Mouse (Mus musculus): ENCODE measurements at regions not wholly inside any gene's neighbourhood (a gene's known extent, or its start where the extent isn't known, plus 50 kb on each side); places are given as distances from the start of the nearest gene placed in this dataset.

- no peak for DNase-seq (ENCODE audit: low spot score in 2 of 2)
These were observed 170.2 kb upstream of the Rnf219 start for GRCm38 (mm10) chr14:104692616-104693015.

- DNase-seq (ENCODE audit: low spot score in 2 of 2) = no peak
These were observed 166.0 kb upstream of the Rnf219 start for GRCm38 (mm10) chr14:104688440-104688839.

- no peak for DNase-seq (ENCODE audit: low spot score in 2 of 2)
These were observed 154.4 kb upstream of the Rnf219 start for GRCm38 (mm10) chr14:104676810-104677209.

- DNase-seq (ENCODE audit: low spot score in 2 of 2) = no peak
These were observed 139.3 kb upstream of the Rnf219 start for GRCm38 (mm10) chr14:104661696-104662095.

DNA sequence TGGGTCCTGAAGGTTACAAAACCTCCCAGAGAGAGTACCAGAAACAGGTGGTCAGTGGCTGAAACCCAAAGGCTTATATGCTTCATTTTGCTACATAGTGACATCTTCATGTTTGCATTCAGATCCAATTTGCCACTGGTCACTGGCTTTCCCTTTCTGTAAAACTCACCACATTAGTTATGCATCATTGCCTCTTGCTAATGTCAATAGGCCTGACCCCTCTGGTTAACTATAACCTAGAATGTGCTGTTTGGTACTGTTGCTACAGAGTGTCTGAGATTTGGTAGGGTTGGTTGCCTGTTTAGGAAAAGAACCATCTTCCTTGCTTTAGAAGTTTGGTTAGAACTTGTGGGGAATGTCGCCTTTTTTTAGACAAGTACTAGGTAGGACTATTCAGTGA lies 136.3 kb upstream of the Rnf219 start:
- DNase-seq (ENCODE audit: low spot score in 2 of 2) = no peak

GRCm38 (mm10) chr14:104649980-104650379 lies 127.5 kb upstream of the Rnf219 start:
- DNase-seq (ENCODE audit: low spot score in 2 of 2) = no peak

DNA sequence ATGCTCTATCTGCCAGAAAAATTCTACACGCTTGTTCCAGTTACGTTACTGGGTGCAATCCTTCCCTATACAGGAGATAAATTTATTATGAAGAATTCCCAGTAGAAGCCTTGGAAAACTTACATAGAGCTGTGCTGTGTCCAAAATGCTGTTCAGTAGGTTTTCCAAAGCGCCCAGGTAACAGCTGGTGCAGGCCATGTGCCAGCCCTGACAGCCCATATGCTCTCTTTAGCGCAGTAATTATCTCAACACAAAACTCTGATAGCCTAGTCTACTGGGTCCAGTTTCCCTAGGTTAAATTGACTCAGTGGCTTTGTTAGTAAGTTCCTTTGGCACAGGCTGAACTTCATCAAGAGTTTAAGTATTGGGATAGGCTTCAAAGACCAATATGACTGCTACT lies 122.2 kb upstream of the Rnf219 start:
- no peak for DNase-seq (ENCODE audit: low spot score in 2 of 2)

GRCm38 (mm10) chr14:104642783-104643182 lies 120.3 kb upstream of the Rnf219 start:
- no peak for DNase-seq (ENCODE audit: low spot score in 2 of 2)

- no peak for DNase-seq (ENCODE audit: low spot score in 2 of 2)
These were observed 116.9 kb upstream of the Rnf219 start for GRCm38 (mm10) chr14:104639300-104639699.

DNA sequence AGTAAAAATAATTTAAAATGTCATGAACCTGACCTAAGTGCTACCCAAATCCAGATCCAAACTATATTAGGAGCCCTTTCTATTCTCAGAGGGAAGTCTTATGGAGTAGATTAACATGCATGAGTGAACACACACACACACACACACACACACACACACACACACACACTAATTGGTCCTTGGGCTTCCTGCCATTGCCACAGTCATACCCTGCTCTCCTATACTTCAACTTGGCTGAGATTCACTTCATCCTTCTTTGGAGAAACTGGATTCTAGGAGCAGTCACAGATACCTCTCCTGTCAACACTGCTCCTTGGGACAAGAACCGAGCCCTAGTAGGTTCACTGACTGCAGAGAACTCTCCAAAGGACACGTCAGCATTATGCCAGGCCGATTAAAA lies 89.0 kb upstream of the Rnf219 start:
- DNase-seq (ENCODE audit: low spot score in 2 of 2) = no peak

- DNase-seq (ENCODE audit: low spot score in 2 of 2) = peak in 1 of 2 experiments; percentile 7
These were observed 87.9 kb upstream of the Rnf219 start for GRCm38 (mm10) chr14:104610378-104610777.

DNA sequence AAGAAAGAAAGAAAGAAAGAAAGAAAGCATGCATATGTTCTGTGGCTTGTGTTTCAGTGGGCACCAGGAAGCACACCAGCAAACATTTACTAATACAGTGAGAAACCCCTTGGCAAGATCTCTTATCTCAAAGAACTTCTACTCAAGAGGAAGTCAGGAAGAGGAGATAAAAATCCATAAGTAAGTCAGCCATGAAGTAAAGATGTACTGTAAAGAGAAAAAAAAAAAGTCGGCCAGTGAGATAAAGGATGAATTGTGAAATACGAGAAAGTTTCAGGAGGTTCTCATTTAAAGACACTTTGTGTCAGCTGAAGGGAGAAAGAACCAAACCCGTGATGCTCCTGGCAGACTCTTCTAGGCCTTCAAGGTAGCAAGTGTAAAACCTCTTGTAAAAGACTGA lies 72.4 kb upstream of the Rnf219 start:
- no peak for DNase-seq (ENCODE audit: low spot score in 2 of 2)
